Mouse (Mus musculus): ENCODE measurements around the gene Nmb.
A peak's percentile ranks its signal among the peaks of the same experiment; 100 is the strongest.
"Not testable (repeated sequence)": the region's sequence is repeated elsewhere in the genome, so short reads cannot be mapped to it uniquely, and the experiment has no call there.

Gene Nmb

GRCm38 (mm10) chr7:80904921-80905515, at the start of gene Nmb:
TSS of gene Nmb (minus strand) at chr7:80905076.
- DNase-seq (ENCODE audit: low spot score), result no peak

GRCm38 (mm10) chr7:80954251-80954650, 49.4 kb upstream of the Nmb start:
- DNase-seq (ENCODE audit: low spot score), result no peak

DNA sequence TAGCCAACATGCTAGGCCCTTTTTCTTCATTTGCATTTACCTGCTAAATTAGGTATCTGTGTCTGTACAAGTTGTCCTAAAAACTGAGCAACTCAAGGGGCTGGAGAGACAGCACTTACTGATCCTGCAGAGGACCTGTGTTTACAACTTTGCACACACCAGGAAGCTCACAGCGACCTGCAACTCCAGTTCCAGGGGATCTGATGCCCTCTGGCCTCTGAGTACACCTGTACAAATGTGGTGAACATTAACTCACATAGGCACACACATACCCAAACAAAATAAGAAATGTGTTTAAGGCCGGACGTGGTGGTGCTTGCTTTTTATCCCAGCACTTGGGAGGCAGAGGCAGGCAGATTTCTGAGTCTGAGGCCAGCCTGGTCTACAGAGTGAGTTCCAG, 47.3 kb upstream of the Nmb start:
- no peak for DNase-seq (ENCODE audit: low spot score)

GRCm38 (mm10) chr7:80951461-80951860, 46.6 kb upstream of the Nmb start:
- DNase-seq (ENCODE audit: low spot score), result no peak

DNA sequence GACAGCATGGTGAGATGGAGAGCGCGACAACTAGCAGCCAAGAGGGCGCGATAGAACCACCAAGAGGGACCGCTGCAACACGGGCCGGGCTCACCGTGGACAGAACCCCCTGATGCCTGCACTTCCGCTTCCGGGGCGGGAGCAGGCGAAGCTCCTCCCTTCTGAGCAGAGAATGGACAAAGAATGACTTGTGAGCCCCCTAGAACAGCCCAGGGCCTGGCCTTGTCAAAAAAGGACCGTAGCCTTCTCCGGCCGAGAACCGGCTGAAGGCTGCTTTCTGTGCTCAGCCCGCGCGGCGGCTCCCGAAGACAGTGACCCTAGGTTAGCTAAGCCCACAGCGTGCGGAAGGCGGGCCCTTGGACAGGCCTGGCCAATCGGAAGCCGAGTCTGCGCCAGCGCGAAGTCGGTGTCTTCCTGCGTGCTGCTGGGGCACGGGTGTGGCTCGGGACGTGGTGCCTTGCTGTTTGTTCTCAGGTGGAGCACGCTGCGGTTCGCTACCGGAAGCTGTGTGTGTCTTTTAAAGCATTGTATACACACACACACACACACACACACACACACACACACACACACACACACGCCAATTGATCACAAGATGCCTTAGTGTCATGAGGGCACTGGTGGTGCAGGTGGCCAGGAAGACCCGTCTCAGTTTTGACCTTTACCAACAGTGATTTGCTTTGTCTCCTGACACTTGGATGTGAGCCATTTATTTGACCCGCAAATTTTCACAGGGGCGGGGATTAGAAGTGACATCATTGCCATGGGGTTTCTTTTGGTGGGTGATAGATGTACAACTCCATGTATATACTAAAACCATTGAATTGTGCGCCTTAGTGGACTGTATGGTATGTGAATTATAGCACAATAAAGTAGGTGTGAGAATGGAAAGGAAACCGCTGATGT, 42.8 kb upstream of the Nmb start, which contains the start of gene Sec11a:
Gene Sec11a, minus strand, starts transcription at position 336 of the 906 bp plus-strand sequence.
- DNase-seq (ENCODE audit: low spot score), result peak; percentile 95

DNA sequence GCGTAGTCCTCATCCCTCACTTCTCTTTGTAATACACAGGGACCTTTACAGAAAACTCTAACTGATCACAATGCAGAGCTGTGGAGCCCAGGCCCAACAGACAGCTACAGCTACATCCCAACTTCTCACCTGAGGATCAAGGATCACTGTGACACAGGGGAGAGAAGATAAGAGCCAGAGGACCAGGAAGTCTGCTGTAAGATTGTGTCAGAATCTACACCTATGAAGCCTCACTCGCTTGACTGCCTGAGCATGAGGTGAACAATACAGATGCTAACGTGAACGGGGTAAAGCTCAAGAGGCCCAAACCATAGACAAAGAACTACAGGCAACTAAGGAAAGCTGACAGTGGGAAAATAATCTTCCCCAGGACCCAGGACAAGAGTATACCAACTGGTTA, 34.9 kb upstream of the Nmb start:
- DNase-seq (ENCODE audit: low spot score), result no peak

GRCm38 (mm10) chr7:80937304-80937666, 32.4 kb upstream of the Nmb start:
- not testable (repeated sequence) for DNase-seq (ENCODE audit: low spot score)

DNA sequence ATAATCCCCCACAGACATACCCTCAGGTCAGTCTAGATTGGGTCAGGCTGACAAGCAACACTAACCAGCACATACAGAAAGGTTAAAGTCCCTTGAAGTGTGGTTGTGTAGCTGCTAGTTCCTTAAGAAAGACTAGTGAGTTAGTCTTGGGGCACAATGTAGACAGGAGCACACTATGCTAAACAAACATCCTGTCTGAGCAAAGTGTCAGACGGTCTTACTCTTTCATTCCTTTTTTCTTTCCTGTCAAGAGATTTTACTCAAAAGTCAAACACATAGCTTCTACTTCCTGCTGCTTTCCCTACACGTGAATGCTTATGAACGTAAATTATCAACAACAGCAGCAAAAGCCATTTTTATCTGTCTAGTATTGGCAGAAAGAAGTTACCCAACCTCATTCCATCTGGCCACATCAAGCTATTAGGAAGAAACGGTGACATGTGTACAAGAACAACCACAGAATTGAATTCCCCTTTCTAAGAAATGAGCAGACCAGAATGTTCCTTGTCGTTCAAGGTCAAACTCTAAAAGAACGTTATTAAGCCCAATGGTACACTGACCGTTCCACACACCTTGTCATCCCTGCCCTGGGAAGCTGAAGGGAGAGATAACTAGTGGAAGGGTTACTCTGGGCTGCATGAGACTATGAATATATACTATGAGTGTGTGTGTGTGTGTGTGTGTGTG, 31.9 kb upstream of the Nmb start:
- not testable (repeated sequence) for DNase-seq (ENCODE audit: low spot score)

DNA sequence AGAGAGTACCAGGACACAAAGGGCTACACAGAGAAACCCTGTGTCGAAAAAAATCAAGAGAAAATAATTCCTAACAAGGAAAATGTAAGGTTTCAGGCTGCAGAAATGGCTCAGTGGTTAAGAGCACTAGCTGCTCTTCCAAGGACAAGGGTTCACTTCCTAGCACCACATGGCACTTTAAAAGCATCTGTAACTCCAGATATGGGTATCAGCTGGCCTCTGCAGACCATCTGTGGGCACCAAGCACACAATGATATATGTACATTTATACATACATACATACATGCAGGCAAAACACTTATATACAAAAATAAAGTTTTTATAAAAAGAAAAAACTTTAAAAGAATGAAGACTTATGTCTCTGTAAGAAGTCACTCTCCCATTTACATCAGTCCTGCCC, 31.0 kb upstream of the Nmb start:
- DNase-seq (ENCODE audit: low spot score), result no peak

DNA sequence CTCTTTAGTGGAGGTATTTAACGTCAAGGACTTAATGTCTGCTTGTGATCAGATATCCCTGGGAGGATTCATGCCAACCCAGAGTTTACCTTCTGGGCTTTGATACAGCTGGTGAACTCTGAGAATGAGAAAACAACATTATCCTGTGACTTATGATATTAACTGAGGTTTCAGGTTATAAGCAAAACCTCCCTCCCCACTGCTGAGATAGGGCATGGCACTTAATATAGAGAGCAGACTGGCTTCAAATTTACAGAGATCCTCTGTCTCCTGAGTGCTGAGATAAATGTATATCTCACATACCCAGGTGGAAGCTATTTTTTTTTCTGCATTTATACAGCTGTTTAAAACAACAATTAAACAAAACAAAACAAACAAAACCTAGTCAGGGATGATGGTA, 27.9 kb upstream of the Nmb start:
- DNase-seq (ENCODE audit: low spot score), result no peak

- DNase-seq (ENCODE audit: low spot score), result no peak
Measured at GRCm38 (mm10) chr7:80931618-80932207, 26.8 kb upstream of the Nmb start.

DNA sequence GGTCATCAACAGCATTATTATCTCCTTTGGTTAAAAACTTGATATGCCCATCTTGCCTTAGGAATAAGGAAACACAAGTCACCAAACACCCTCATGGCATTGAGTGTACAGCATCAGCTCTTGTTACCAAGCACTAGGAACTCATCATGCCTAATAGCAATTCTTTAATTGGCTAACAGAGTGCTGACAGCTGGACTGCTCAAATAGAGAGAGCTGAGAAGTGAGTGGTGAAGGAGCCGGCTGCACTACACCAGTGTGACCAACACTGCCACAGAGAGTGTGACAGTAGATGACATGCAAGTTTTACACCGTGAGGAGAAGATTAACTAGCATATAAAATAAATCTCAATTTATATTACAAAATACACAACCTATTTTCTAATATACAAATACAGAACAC, 18.3 kb upstream of the Nmb start:
- no peak for DNase-seq (ENCODE audit: low spot score)

GRCm38 (mm10) chr7:80919647-80920008, 14.8 kb upstream of the Nmb start:
- DNase-seq (ENCODE audit: low spot score), result no peak

- DNase-seq (ENCODE audit: low spot score), result no peak
Measured at GRCm38 (mm10) chr7:80918982-80919646, 14.2 kb upstream of the Nmb start.

DNA sequence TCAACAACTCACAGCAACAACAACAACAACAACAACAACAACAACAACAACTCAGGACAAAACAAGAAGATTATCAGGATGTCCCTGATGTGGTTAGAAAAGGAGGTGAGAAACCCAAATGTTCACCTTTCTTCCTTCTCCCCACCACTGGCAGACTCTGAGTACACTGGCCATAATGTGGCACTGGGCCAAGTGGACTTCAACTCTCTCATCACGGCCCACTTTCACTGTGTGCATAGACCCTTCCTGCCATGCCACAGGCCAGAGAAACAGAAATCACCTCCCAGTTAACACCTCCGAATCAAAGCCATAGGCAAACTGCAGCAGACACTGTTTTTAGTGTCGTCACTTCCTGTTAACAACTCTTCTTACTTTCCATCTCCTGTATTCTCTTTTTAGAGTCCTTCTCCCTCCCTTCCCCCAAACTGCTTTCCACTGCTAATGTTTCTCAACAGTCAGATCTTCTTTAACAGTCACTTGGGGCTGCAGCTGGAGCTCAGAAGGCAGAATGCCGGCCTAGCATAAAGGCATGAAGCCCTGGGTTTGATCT, 13.1 kb upstream of the Nmb start:
- DNase-seq (ENCODE audit: low spot score), result no peak

DNA sequence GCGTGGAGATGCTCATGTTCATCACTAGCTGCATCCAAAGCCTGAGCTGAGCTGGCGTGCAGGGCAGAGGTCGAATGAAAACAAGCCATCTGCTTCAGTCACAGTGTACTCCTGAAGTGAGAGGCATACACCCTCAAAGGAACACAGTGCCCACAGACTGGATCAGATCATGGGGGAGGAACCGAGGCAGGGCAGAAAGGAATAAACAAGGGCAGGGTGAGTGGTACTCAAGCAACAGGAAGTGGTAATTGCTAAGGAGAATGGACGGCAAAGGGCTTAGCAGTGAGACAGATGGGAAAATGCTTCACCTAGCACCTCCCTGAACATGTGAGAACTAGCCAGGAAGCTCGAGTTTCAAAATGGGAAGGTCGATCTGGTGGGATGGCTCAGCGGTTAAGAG, 7.6 kb upstream of the Nmb start:
- no peak for DNase-seq (ENCODE audit: low spot score)

DNA sequence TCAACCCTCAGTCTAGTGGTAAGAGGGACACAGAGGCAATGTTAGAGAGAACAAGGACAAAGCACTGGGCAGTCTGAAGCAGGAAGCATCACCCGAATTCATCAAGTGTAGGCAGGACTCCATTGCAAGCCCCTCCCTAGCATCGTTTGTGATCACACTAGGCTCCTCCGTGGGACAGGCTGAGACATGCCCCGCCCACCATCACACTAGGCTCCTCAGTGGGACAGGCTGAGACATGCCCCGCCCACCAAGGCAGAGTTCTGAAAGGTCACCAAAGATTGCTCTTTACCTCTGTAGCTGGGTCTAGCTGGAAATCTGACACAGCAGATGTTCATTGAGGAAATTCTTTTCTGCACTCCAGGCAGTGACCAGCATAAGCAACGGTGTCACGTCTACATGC, 6.2 kb upstream of the Nmb start:
- no peak for DNase-seq (ENCODE audit: low spot score)

DNA sequence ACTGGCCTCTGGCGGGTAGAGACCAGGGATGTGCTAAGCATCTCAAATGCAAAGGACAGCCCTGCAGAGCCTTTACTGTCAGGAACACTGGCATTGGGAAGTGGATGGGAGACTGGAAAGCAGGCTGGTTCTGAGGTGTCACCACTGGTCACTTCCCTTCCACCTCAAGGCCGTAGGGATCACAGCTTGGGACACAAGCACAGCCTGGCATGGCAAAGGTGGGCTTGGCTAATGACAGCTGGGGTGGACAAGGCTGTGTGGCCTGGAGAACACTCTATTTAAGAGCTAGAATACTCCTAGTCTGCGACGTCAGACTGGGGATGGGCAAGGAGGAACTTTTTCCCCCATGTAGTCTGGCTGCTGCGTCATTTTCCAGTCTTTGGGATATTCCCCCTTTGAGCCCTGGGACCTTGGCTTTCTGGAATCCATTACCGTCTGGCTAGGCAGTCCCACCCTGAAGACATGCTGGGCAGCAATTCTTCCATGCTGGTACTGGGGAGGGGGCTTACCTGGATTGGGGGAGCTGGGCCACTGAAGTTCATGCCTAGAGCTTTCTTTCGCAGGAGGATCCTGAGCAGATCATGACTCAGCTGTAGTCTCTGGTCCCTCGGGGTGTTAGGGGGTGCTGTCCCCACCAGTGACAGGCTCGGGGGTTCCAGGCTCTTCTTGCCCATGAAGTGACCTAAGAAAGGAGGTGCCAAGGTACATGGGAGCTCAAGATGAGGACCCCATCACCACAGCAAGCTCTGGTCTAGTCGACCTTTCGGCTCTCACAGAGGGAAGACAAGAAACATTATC, 1.1 kb downstream of the Nmb start:
- no peak for DNase-seq (ENCODE audit: low spot score)

GRCm38 (mm10) chr7:80901541-80902274, 3.2 kb downstream of the Nmb start:
- no peak for DNase-seq (ENCODE audit: low spot score)

DNA sequence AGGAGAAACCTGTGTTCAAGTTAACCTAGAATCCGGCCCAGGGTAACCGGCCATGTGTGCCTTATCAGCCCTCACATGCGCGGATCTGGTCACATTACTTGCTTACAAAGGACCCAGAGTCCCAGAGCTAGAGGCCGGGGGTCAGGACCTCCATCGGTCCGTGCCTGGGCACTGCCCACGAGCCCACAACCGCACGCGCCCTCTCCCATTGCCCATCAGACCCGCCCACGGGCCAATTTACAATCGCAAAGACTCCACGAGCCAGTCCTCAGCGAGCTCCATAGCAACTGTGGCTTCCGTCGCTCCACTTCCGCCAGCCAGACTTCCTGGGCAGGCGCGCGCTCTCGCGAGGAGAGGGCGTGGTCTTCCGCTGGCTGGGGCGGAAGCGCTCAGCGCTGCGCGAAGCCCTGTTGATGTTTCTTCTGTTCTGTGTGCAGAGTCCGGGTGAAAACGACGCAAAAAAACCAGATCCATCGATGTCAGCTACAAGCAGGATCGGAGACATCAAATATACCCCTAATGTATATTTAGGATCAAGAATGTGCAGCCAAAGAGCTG, 3.9 kb downstream of the Nmb start, which contains the start of gene Wdr73:
Gene Wdr73, minus strand, starts transcription at position 326 of the 558 bp plus-strand sequence.
- DNase-seq (ENCODE audit: low spot score), result peak; percentile 95
